Mouse (Mus musculus): ENCODE measurements around the gene Fam187a.

Fam187a gene

GRCm38 (mm10) chr11:102884616-102885219 is at the start of gene Fam187a:
Gene Fam187a, plus strand, starts transcription at chr11:102885169.
- no peak for DNase-seq (ENCODE audit: low spot score in 2 of 2)

GRCm38 (mm10) chr11:102835549-102835948 is 49.4 kb upstream of the Fam187a start, which contains the start of gene Higd1b:
Gene Higd1b, plus strand, starts transcription at chr11:102835849.
- DNase-seq (ENCODE audit: low spot score in 2 of 2): no peak

- DNase-seq (ENCODE audit: low spot score in 2 of 2): no peak
These were observed 48.8 kb upstream of the Fam187a start for GRCm38 (mm10) chr11:102836146-102836545.

- no peak for DNase-seq (ENCODE audit: low spot score in 2 of 2)
These were observed 47.6 kb upstream of the Fam187a start for GRCm38 (mm10) chr11:102837385-102837784.

GRCm38 (mm10) chr11:102838126-102838525 is 46.8 kb upstream of the Fam187a start:
- DNase-seq (ENCODE audit: low spot score in 2 of 2): no peak

GRCm38 (mm10) chr11:102838616-102839150 is 46.3 kb upstream of the Fam187a start:
- no peak for DNase-seq (ENCODE audit: low spot score in 2 of 2)

- no peak for DNase-seq (ENCODE audit: low spot score in 2 of 2)
These were observed 39.0 kb upstream of the Fam187a start for GRCm38 (mm10) chr11:102845926-102846325.

- no peak for DNase-seq (ENCODE audit: low spot score in 2 of 2)
These were observed 33.1 kb upstream of the Fam187a start for GRCm38 (mm10) chr11:102851883-102852282.

GRCm38 (mm10) chr11:102853760-102854159 is 31.2 kb upstream of the Fam187a start:
- DNase-seq (ENCODE audit: low spot score in 2 of 2): no peak

- DNase-seq (ENCODE audit: low spot score in 2 of 2): no peak
These were observed 29.0 kb upstream of the Fam187a start for GRCm38 (mm10) chr11:102855941-102856340.

GRCm38 (mm10) chr11:102858951-102859350 is 26.0 kb upstream of the Fam187a start:
- no peak for DNase-seq (ENCODE audit: low spot score in 2 of 2)

- DNase-seq (ENCODE audit: low spot score in 2 of 2): no peak
These were observed 25.0 kb upstream of the Fam187a start for GRCm38 (mm10) chr11:102859933-102860332.

GRCm38 (mm10) chr11:102864272-102864671 is 20.7 kb upstream of the Fam187a start:
- DNase-seq (ENCODE audit: low spot score in 2 of 2): peak in 1 of 2 experiments; percentile 61

GRCm38 (mm10) chr11:102874801-102875334 is 10.1 kb upstream of the Fam187a start:
- no peak for DNase-seq (ENCODE audit: low spot score in 2 of 2)

- no peak for DNase-seq (ENCODE audit: low spot score in 2 of 2)
These were observed 5.4 kb upstream of the Fam187a start for GRCm38 (mm10) chr11:102879558-102879957.

GRCm38 (mm10) chr11:102880585-102881313 is 4.2 kb upstream of the Fam187a start, which contains the start of the genes Eftud2 and Ccdc103:
Gene Eftud2, minus strand, starts transcription at chr11:102880985.
Gene Ccdc103, plus strand, starts transcription at chr11:102881204.
- peak; percentile 84 to 90 for DNase-seq (ENCODE audit: low spot score in 2 of 2)

- DNase-seq (ENCODE audit: low spot score in 2 of 2): no peak
These were observed 3.4 kb upstream of the Fam187a start for GRCm38 (mm10) chr11:102881314-102882198.

- no peak for DNase-seq (ENCODE audit: low spot score in 2 of 2)
These were observed 2.5 kb downstream of the Fam187a start for GRCm38 (mm10) chr11:102887433-102887832.

GRCm38 (mm10) chr11:102888135-102888534 is 3.2 kb downstream of the Fam187a start:
- DNase-seq (ENCODE audit: low spot score in 2 of 2): peak in 1 of 2 experiments; percentile 26

GRCm38 (mm10) chr11:102890096-102890495 is 5.1 kb downstream of the Fam187a start:
- DNase-seq (ENCODE audit: low spot score in 2 of 2): no peak

GRCm38 (mm10) chr11:102893015-102893651 is 8.2 kb downstream of the Fam187a start:
- peak in 1 of 2 experiments; percentile 52 for DNase-seq (ENCODE audit: low spot score in 2 of 2)
